Mouse (Mus musculus) skeletal muscle tissue, postnatal 0 days (tissue): Measurements from ENCODE around the gene Prr5l. TPM values are rescaled to one million over a fixed set of nuclear protein-coding genes. Genes with fewer than 3 reads are reported as not detected.

Experiments
- polyA plus RNA-seq: library from polyadenylated mRNA; unstranded; fragments of >200 nt; fragmentation: Nextera tagmentation; extraction: Ambion mirVana; gene quantifications from 2 replicates; pipeline ENCODE4 v1.2.1, GENCODE M21; 2015

Gene Prr5l
- 5.1 and 7.0 TPM in 2 replicates for polyA plus RNA-seq

GRCm38 (mm10) chr2:101882998-101883397, at the start of gene Prr5l:
TSS of gene Prr5l (minus strand) at chr2:101883027.

GRCm38 (mm10) chr2:101885768-101886438, 3.1 kb upstream of the Prr5l start, which contains the start of gene Commd9:
TSS of gene Commd9 (plus strand) at chr2:101886247.

GRCm38 (mm10) chr2:101678236-101679021, 204.4 kb downstream of the Prr5l start, which contains the start of gene Traf6:
TSS of gene Traf6 (plus strand) at chr2:101678429.

Other genes with a start within 250 kb of the Prr5l start
- not detected in 2 replicates for gene Rag1, start 233.5 kb downstream of the Prr5l start, polyA plus RNA-seq
- gene B230118H07Rik, start 233.5 kb downstream of the Prr5l start, polyA plus RNA-seq = 64.1 and 72.6 TPM in 2 replicates
- gene Traf6, start 204.6 kb downstream of the Prr5l start, polyA plus RNA-seq = 4.1 and 4.4 TPM in 2 replicates
- gene Commd9, start 3.2 kb upstream of the Prr5l start, polyA plus RNA-seq = 42.8 and 52.5 TPM in 2 replicates